ENCODE assay signal across 9 mouse cellular contexts in the genomic region with DNA sequence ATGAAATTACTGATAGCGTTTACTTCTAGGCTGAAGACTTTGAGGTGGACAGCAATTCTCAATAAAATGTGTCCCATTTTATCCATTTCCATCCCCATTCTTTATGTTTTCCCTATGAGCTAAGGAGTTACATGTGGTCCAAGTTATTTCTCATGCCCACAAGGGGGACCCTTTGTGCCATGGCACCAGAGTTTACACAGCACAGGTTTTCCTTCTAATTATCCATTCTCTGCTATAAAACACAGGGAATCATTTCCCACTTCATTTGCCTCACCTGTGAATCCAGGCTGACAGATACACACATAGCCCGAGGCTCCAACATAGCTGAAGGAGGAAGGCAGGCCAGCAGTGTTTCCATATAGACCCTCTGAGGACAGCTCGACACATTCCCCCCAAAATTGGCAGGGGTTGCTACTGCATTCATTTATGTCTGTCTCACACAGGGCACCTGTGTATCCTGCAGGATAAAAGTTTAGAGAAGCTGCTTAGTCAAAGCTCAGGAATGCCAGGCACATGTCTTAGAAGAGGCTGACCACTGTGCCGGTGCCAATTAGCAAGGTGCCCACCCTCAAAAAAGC.
DNase-seq lines count a peak whose midpoint lies in the region; ATAC-seq and TF ChIP-seq lines count a peak whose summit lies in the region.
"Had no signal": no experiment of that assay in that cellular context is flagged by ENCODE, and none has a peak within 500 bp of the region (broad histone marks: within the 10 kb centered on the region; RNA-seq: fewer than 3 reads in every experiment).

No protein-coding gene starts in this region.

- peaks cover 35% of the 10 kb centered on the region for H3K27me3 ChIP-seq in Patski

- CTCF ChIA-PET in Patski (lab: Charles Lee): interaction anchor here (1.5 to 1.6 kb wide), 2 partner anchors 10 to 26 kb away, joined by 4 to 10 read pairs; no protein-coding TSS in a partner anchor

- TF ChIP-seq CTCF in Patski (IDR thresholded peaks at IDR 0.05): peak; percentile 67

- ATAC-seq in CD4-positive, CD25-positive, alpha-beta regulatory T cell, adult 4 months: no peak
- no peak for ATAC-seq in Patski
- 0 out of 2 replicates have a peak, but pooled peaks have one; percentile 23 for ATAC-seq in megakaryocyte progenitor cell, adult 5-6 weeks (replicated peaks; ENCODE audit: poor library complexity)

- peak; percentile 5 for DNase-seq in CD4-positive, CD25-positive, alpha-beta regulatory T cell, adult 2 months (ENCODE audit: low read depth, low spot score)
- DNase-seq in kidney, adult 18-20 months: peak; percentile 11
- no peak for DNase-seq in kidney, adult 11 months
- DNase-seq in Patski (ENCODE audit: low read depth, low spot score): no peak
- no peak for DNase-seq in right cerebral cortex, postnatal 4 days
- no peak for DNase-seq in layer of hippocampus, postnatal 10 days (ENCODE audit: low spot score in 2 of 2)
- DNase-seq: cerebellum, adult 9-10 months had no signal

- POLR2A ChIA-PET in Patski (lab: Charles Lee): no interaction called here

- in situ Hi-C loops in Patski (cut with MboI; ENCODE audit: low pct_unique_long_range_greater_than_20kb): loop anchor here (25.0 kb wide), 1 partner anchor 1348 kb away; no protein-coding TSS in a partner anchor

Comparison
In these comparisons a context has a peak if more than half of its experiments do, and no peak if none do; other contexts are left out.
1. DNase-seq: peak in CD4-positive, CD25-positive, alpha-beta regulatory T cell, adult 2 months (single experiment) and kidney, adult 18-20 months (single experiment); none in kidney, adult 11 months (single experiment), Patski (single experiment), right cerebral cortex, postnatal 4 days (single experiment) and layer of hippocampus, postnatal 10 days (0 of 2).